In genomic region chr6:141333245-141333644, GRCm38 (mm10) we compare ENCODE assay signal across 8 mouse cellular contexts.
DNase-seq lines count a peak whose midpoint lies in the region; TF ChIP-seq lines count a peak whose summit lies in the region.

No protein-coding gene starts in this region.

- no peak for TF ChIP-seq CTCF in gastrocnemius, adult 2 months (IDR thresholded peaks at IDR 0.05)

- H3K4me3 ChIP-seq in gastrocnemius, adult 2 months = no peak overlapping the region

- peak; percentile 68 for DNase-seq in gastrocnemius, adult 2 months
- no peak for DNase-seq in gastrocnemius, postnatal 4 days (ENCODE audit: low spot score in 2 of 2)
- peak; percentile 87 to 94 for DNase-seq in heart, adult 18-20 months
- DNase-seq in kidney, adult 9 months = peak; percentile 62
- peak; percentile 73 for DNase-seq in lung, postnatal 10 days
- DNase-seq in cerebellum, adult 11-12 months = no peak
- no peak for DNase-seq in spleen, postnatal 14 days (ENCODE audit: low spot score in 2 of 2)
- DNase-seq in frontal cortex, adult 2 months (ENCODE audit: extremely low spot score in 1 of 2, low spot score in 1 of 2) = no peak

- intact Hi-C loops in gastrocnemius, adult 2 months (cut with DNase I) = no loop called here

- H3K27ac ChIP-seq in gastrocnemius, adult 2 months = 0 out of 2 replicates have a peak overlapping the region, but pooled peaks have one; percentile 38

Comparison
In these comparisons a context has a peak if more than half of its experiments do, and no peak if none do; other contexts are left out.
1. DNase-seq: peak in gastrocnemius, adult 2 months (single experiment), heart, adult 18-20 months (2 of 2), kidney, adult 9 months (single experiment) and lung, postnatal 10 days (single experiment); none in gastrocnemius, postnatal 4 days (0 of 2), cerebellum, adult 11-12 months (single experiment), spleen, postnatal 14 days (0 of 2) and frontal cortex, adult 2 months (0 of 2).